Mouse (Mus musculus) spleen, adult 2 months (tissue): ENCODE measurements around the gene Tuba8. TPM values are rescaled to one million over a fixed set of nuclear protein-coding genes. Genes with fewer than 3 reads are reported as not detected.

Experiments used
- DNase-seq, 2 experiments: peaks; one replicate each; pipeline versions ENCODE4 v3.0.0 to v3.0.0-alpha.2; 2012 to 2021; ENCODE audit warnings: low spot score in 2 of 2, low read depth in 1 of 2
- H3K27ac ChIP-seq: fragments of 200-500 bp; 2 replicates; pipeline ENCODE4 v1.5.1; 2012; ENCODE audit warnings: low read length, inconsistent platforms; ENCODE audit not compliant: insufficient read depth
- H3K27me3 ChIP-seq: fragments of 200-500 bp; 2 replicates; pipeline ENCODE4 v1.6.1; 2012; ENCODE audit warnings: mild to moderate bottlenecking, moderate library complexity, low read length, inconsistent platforms; ENCODE audit not compliant: control insufficient read depth, insufficient read depth
- H3K36me3 ChIP-seq: fragments of 200-500 bp; 2 replicates; pipeline ENCODE4 v1.6.1; 2012; ENCODE audit warnings: mild to moderate bottlenecking, low read length, inconsistent platforms; ENCODE audit not compliant: control insufficient read depth, insufficient read depth
- H3K4me1 ChIP-seq: fragments of 200-500 bp; 2 replicates; pipeline ENCODE4 v1.6.1; 2011; ENCODE audit warnings: inconsistent platforms; ENCODE audit not compliant: control insufficient read depth, insufficient read depth, insufficient read length
- H3K4me3 ChIP-seq: fragments of 200-500 bp; 2 replicates; pipeline ENCODE4 v1.5.1; 2011; ENCODE audit warnings: mild to moderate bottlenecking, inconsistent platforms; ENCODE audit not compliant: insufficient read depth, insufficient read length; ENCODE audit errors: extremely low read depth
- CTCF ChIP-seq: fragments of 200-500 bp; IDR thresholded peaks from 2 replicates; pipeline ENCODE4 v1.5.1; 2011; ENCODE audit warnings: mild to moderate bottlenecking, inconsistent platforms; ENCODE audit not compliant: insufficient read depth, insufficient read length, insufficient replicate concordance; ENCODE audit errors: extremely low read depth
- POLR2A ChIP-seq: fragments of 200-500 bp; IDR thresholded peaks from 2 replicates; pipeline ENCODE4 v1.6.1; 2011; ENCODE audit warnings: low read depth, low read length, inconsistent platforms
- WGBS: fragments of 180-500 bp; shearing (Covaris S2); methylation state at CpG from one replicate; pipeline ENCODE4 v1.1.7; 2018; 5-methylcytosine and 5-hydroxymethylcytosine counted together
- polyA plus RNA-seq: library from polyadenylated mRNA; depleted of rRNA; stranded (reverse); fragments of >200 nt; gene quantifications from 2 replicates; pipeline ENCODE4 v1.2.3, GENCODE M21; 2012

Gene Tuba8
- polyA plus RNA-seq, 1 experiment, result 1.2 TPM

- peak; percentile 57 to 89 for DNase-seq
- Histone ChIP-seq H3K4me3 (peak within 1 kb of the TSS; percentile 83), H3K36me3 (no peaks in the 10 kb centered on the region), H3K4me1 (peaks cover 9% of the 10 kb centered on the region), H3K27me3 (no peaks in the 10 kb centered on the region), H3K27ac (peak within 1 kb of the TSS; percentile 77)
- TF ChIP-seq POLR2A (peak; percentile 90), CTCF (no peak)
- WGBS, result 2% methylated on average over 35 of the region's 35 CpGs
These were observed 34.9 kb downstream of the Tuba8 start, which contains the start of gene Usp18 for GRCm38 (mm10) chr6:121245127-121246036. Gene Usp18 (plus strand): TSS chr6:121245906.

GRCm38 (mm10) chr6:121246037-121246361 is 35.5 kb downstream of the Tuba8 start:
- peak overlapping the region; percentile 83 for H3K4me3 ChIP-seq
- no peaks in the 10 kb centered on the region for H3K36me3 ChIP-seq
- H3K27ac ChIP-seq, result peak overlapping the region; percentile 77; the same call in 1 of the 2 replicates
- TF ChIP-seq POLR2A, result no peak
- no peak for TF ChIP-seq CTCF
- DNase-seq, result no peak
- H3K27me3 ChIP-seq, result no peaks in the 10 kb centered on the region
- peaks cover 9% of the 10 kb centered on the region for H3K4me1 ChIP-seq
- 6% methylated on average over 4 of the region's 4 CpGs for WGBS

- TF ChIP-seq CTCF (no peak), POLR2A (no peak)
- Histone ChIP-seq H3K4me1 (peaks cover 8% of the 10 kb centered on the region; the same call in 1 of the 2 replicates), H3K27me3 (no peaks in the 10 kb centered on the region), H3K4me3 (no peak overlapping the region), H3K36me3 (peaks cover 4% of the 10 kb centered on the region), H3K27ac (no peak overlapping the region)
- no peak for DNase-seq
- WGBS, result 82% methylated on average over 1 of the region's 1 CpGs
These were observed 39.9 kb downstream of the Tuba8 start for GRCm38 (mm10) chr6:121250406-121250805.

GRCm38 (mm10) chr6:121251256-121251655 is 40.8 kb downstream of the Tuba8 start:
- Histone ChIP-seq H3K4me1 (peaks cover 8% of the 10 kb centered on the region; the same call in 1 of the 2 replicates), H3K27ac (no peak overlapping the region), H3K27me3 (no peaks in the 10 kb centered on the region), H3K4me3 (no peak overlapping the region), H3K36me3 (peaks cover 4% of the 10 kb centered on the region)
- WGBS, result 27% methylated on average over 5 of the region's 5 CpGs
- no peak for TF ChIP-seq POLR2A
- TF ChIP-seq CTCF, result no peak
- no peak for DNase-seq

GRCm38 (mm10) chr6:121260548-121260947 is 50.1 kb downstream of the Tuba8 start:
- no peak overlapping the region for H3K4me3 ChIP-seq
- peaks cover 5% of the 10 kb centered on the region; the same call in 1 of the 2 replicates for H3K4me1 ChIP-seq
- H3K27ac ChIP-seq, result no peak overlapping the region
- H3K27me3 ChIP-seq, result no peaks in the 10 kb centered on the region
- WGBS, result 38% methylated on average over 9 of the region's 9 CpGs
- peaks cover 12% of the 10 kb centered on the region for H3K36me3 ChIP-seq
- peak; percentile 38 to 77 for DNase-seq
- TF ChIP-seq POLR2A, result no peak
- TF ChIP-seq CTCF, result peak; percentile 74; the same call in 1 of the 2 replicates

GRCm38 (mm10) chr6:121261233-121261632 is 50.7 kb downstream of the Tuba8 start:
- Histone ChIP-seq H3K27ac (no peak overlapping the region), H3K36me3 (peaks cover 14% of the 10 kb centered on the region), H3K4me1 (peaks cover 5% of the 10 kb centered on the region; the same call in 1 of the 2 replicates), H3K4me3 (no peak overlapping the region), H3K27me3 (no peaks in the 10 kb centered on the region)
- no peak for DNase-seq
- 49% methylated on average over 8 of the region's 8 CpGs for WGBS
- no peak for TF ChIP-seq CTCF
- TF ChIP-seq POLR2A, result no peak

GRCm38 (mm10) chr6:121262004-121262403 is 51.5 kb downstream of the Tuba8 start:
- Histone ChIP-seq H3K27me3 (no peaks in the 10 kb centered on the region), H3K4me3 (no peak overlapping the region), H3K36me3 (peaks cover 19% of the 10 kb centered on the region), H3K27ac (no peak overlapping the region), H3K4me1 (peaks cover 5% of the 10 kb centered on the region; the same call in 1 of the 2 replicates)
- no peak for DNase-seq
- no peak for TF ChIP-seq CTCF
- TF ChIP-seq POLR2A, result no peak
- WGBS, result 94% methylated on average over 10 of the region's 10 CpGs
